Mouse (Mus musculus) fat pad, adult 2 months (tissue): ENCODE measurements around the gene Trim33.

Experiments
- DNase-seq: peaks from one replicate; pipeline ENCODE4 v3.0.0-alpha.2; 2011; ENCODE audit warnings: low read depth, low spot score; ENCODE audit errors: extremely low read depth

The Trim33 gene

GRCm38 (mm10) chr3:103279182-103280149 lies at the start of gene Trim33:
Gene Trim33, plus strand, starts transcription at chr3:103279293.
- DNase-seq = no peak

GRCm38 (mm10) chr3:103232398-103232797 lies 46.7 kb upstream of the Trim33 start:
- DNase-seq = no peak

GRCm38 (mm10) chr3:103241524-103241923 lies 37.6 kb upstream of the Trim33 start:
- no peak for DNase-seq

GRCm38 (mm10) chr3:103242156-103242555 lies 36.9 kb upstream of the Trim33 start:
- no peak for DNase-seq

GRCm38 (mm10) chr3:103243491-103243890 lies 35.6 kb upstream of the Trim33 start:
- DNase-seq = no peak

DNA sequence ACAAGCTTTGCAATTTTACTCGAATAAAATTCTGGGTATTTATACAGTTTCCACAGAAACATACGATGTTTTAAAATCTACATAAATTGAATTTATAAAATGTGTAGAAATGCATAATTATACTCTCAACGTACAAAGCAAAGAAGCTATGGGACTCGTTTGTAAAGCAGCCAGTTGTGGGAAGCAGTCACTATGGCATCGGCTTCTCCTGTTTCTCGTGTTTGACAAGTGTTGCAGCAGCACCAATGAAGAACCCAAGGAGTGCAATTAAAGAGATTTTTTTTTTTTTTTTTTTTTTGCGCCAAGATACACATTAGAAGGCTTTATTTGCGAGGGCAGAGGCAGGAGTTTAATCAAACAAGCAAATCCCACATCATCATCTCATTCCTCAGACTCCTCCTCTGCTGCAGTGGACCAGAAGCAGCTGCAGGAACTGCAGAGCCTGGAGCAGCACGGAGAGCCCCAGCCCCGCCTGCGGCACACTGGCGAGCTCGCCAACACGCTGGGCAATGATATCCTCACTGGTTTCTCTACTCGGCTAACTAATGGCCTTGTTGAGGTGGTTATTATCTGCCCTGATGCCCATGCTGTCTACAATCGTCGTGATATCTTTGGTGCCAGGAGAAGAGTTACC lies 32.3 kb upstream of the Trim33 start:
- no peak for DNase-seq

GRCm38 (mm10) chr3:103256089-103256819 lies 22.8 kb upstream of the Trim33 start:
- no peak for DNase-seq

- no peak for DNase-seq
These were observed 16.2 kb upstream of the Trim33 start for GRCm38 (mm10) chr3:103262802-103263417.

GRCm38 (mm10) chr3:103278561-103279181 lies 422 bp upstream of the Trim33 start:
- no peak for DNase-seq

DNA sequence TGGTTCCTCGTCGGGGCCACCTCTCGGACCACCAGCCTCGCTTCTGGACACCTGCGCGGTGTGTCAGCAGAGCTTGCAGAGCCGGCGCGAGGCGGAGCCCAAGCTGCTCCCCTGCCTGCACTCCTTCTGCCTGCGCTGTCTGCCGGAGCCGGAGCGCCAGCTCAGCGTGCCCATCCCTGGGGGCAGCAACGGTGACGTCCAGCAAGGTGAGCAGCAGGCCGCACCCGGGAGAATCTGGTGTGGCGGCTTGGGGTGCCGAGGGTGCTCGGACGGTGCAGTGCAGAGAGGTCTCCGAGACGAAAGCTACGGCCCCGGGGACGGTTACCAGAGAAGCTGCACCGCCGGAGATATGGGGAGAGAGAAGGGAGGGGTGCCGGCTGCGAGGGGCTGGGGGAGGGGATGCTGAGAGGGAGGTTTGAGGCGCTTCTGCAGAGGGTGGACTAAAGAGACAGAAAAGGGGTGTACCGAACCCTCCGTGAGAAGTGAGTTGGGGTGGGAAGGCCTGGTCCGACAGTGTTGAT lies 1.2 kb downstream of the Trim33 start:
- no peak for DNase-seq

DNA sequence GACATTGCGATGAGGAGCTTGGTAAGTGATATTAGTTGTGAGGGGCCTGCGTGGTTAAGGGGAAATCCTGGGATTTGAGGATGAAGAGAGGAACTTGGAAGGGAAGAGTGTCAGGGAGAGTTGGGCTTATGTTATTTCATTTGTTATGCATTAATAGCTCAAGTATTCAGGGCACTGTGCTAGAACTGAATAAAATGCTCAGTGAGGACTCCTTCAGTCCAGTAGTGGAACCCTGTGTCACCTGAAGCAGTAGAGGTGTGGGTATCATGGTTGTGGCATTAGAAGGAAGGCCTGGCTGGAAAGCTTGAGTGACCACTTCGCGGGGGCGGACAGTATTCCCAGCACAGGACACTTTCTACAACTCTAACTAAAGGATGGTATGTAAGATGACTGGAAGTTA lies 1.8 kb downstream of the Trim33 start:
- no peak for DNase-seq

DNA sequence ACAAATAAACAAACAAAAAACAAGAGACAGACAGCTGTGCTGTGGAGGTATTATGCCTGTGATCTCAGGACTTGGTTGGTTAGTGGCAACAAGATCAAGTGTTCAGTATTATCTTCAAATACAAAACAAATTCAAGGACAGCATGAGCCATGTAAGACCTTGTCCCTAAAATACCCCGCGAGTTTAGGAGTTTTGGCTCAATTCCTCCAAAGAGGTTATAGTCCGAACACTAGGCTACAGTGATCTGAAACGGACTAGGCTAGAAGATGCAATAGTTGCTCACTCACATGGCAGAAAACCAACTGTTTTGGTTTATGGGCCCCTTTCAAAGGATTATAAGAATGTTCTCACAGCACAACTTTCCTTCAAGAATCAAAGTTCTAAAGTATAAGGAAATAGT lies 9.7 kb downstream of the Trim33 start:
- DNase-seq = no peak

- DNase-seq = no peak
These were observed 12.0 kb downstream of the Trim33 start for GRCm38 (mm10) chr3:103291087-103291486.

- no peak for DNase-seq
These were observed 26.4 kb downstream of the Trim33 start for GRCm38 (mm10) chr3:103305411-103305982.

DNA sequence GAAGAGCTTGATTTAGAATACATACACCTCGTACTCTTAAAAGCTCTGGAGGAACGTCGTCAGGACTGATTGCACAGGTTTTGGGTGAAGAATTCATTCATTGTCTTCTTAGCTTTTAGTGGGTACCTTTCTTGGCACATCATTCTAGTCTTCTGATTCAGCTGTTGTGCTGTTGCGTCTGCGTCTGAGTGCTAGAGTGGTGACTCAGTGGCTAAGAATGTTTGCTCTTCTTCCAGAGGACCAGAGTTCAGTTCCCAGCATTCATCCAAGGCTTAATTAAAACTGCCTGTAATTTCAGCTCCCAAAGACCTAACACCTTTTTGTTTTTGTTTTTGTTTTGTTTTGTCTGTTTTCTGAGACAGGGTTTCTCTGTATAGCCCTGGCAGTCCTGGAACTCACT lies 30.2 kb downstream of the Trim33 start:
- no peak for DNase-seq

- no peak for DNase-seq
These were observed 30.7 kb downstream of the Trim33 start for GRCm38 (mm10) chr3:103309750-103310149.

DNA sequence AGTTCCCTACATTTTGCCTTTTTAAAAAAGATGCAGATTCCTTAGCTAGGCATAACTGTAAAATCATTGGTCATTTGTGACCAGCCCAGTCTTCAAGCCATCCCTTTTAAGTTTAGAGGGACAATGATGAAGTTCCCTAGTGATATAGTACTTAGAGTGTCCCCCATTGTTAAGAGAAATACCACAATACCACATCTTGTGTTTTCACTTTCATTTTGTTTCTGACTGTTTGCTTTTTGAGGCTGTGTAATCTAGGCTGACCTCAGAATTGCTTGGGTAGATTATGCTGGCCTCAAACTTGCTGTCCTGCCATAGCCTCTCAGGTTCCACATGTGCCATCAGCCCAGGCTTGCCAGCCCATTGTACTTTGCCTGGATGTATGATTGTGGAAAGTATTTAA lies 35.2 kb downstream of the Trim33 start:
- no peak for DNase-seq

- DNase-seq = no peak
These were observed 56.3 kb downstream of the Trim33 start for GRCm38 (mm10) chr3:103335371-103335770.

DNA sequence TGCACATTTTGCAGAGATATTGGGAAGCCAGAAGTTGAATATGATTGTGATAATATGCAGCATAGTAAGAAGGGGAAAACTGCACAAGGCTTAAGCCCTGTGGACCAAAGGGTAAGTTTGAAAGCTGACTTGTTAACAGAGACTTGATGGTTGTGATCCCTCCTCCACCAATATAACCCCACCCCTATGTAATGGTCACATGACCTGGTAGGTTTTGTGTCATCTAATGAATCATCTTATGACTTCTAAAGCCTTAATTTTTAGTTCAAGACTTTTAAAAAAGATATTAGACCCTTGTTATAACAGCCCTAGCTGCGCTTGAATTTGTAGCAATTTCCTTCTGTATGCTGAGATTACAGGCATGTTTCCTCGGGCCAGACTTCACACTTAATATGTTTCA lies 67.6 kb downstream of the Trim33 start:
- no peak for DNase-seq

DNA sequence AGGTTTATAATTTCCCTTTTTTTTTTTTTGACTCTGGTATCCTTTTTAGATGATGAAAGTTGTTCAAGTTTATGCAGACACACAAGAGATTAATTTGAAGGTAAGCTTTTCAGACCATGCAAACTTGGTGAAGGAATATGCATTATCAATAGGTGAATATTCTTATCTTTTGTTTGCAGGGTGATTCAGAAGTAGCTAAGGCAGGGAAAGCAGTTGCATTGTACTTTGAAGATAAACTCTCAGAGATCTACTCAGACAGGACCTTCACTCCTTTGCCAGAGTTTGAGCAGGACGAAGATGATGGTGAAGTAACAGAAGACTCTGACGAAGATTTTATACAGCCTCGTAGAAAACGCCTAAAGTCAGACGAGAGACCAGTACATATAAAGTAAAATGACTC lies 74.4 kb downstream of the Trim33 start:
- DNase-seq = no peak
